Mouse (Mus musculus) mature B cell (primary cell): ENCODE results near the gene Fbxw4.
"Not testable (repeated sequence)": the region's sequence is repeated elsewhere in the genome, so short reads cannot be mapped to it uniquely, and the experiment has no call there.

Experiments used
- in situ Hi-C: fragments of 300-500 bp; cut with MboI; formaldehyde crosslinking; loops from 2 replicates; pipeline ENCODE4 v1.14.3; 2019

The Fbxw4 gene

DNA sequence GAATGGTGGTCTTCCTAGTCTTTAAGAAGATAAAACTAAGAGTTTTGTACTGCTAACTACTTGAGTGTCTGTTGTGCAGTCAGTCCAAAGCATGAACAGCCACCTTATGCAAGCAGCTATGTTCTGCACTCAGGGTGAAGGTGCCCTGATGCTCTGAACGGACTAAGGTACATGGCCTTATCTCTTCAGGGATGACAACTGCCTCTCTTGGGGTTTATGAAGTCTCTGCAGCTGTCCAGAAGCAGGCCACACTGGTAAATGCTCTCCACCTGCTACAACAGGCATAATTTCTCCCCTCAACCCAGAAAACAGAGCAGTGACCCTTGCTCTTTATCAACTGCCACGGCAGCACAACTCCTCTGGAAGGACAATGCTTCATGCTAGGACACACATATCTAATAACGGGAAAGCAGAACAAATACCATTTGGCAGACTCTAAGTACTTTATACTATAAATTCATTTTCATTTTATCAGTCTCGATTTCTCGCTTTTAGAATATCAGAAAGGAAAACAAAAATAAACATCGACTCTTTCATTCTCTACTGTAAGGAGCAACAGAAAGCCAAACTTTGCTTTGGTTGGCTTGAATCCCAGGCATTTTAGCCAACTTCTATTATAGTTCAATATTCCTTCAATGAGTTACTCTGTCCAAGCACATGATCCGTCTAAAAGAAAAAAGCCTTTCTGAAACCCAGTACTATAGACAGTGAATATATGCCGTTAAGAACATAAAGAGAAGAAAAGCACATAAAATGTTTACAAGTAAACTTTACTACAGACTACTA is 3.1 kb downstream of the Fbxw4 start:
- in situ Hi-C loops: no loop called here

DNA sequence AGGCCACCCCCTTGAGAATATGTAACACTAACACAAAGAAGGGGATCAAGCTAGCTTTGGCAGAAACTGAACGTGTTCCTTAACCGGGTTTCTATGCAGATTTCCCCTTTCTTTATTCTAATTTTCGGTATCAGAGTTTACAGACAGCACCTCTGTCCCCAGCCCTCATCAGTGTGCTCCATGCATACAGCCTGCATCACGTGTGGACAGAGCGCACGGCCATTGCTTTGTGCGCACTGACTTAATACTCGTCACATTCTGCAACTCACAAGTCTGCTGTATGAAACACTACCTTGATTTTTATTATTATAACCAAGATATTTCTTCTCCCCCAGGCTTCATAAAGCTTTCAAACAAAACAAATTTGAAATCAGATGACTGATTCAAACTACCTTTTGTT is 4.2 kb downstream of the Fbxw4 start:
- in situ Hi-C loops: no loop called here

DNA sequence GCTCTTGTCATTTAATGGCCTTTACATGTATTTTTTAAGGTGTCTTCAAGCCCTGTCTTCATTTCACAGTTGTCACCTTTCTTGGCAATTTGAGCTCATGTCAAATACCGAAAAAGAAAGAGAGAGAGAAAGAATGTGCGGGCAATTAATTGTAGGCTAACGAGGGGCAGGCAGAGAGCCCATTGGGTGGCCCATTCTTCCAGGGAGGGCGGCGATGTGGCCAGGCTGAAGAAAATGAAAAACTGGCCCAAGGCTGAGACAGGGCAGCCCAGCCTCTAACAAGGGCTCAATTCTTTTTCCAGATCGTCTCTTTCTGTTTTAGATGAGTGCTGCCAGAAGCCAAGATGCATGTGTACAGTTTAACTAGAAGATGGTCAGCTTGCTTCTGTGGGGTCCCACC is 6.1 kb downstream of the Fbxw4 start:
- in situ Hi-C loops: no loop called here

DNA sequence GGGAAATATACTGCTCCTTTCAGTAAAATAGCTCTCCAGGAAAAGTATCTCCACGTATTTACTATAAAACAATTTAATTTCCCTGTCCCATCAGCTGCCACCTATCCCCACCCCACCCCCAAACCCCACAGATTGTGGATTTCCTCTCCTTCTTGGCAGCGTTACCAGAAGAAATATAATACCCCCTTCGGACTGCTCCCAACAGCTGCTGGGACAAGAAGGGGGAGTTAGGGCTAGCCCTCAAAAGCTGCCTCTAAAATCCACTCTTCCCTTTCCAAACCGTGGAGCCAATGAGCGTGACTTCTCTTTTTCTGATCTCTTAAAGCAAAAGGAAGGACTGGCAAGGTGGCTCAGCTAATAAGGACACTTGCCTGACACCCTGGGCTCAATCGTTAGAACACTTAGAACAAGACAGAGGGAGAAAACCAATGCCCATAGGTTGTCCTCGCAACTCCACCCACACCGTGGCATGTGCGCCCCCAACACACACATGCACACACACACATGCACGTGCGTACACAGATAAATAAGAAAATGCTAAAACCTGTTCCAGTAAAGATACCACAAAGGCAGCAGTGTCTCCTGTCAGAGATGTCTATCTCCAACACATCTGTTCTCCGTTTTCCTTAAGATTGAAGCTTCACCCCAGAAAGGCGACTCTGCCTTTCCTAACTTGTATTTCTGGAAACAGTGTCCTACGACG is 7.7 kb downstream of the Fbxw4 start:
- in situ Hi-C loops: no loop called here

DNA sequence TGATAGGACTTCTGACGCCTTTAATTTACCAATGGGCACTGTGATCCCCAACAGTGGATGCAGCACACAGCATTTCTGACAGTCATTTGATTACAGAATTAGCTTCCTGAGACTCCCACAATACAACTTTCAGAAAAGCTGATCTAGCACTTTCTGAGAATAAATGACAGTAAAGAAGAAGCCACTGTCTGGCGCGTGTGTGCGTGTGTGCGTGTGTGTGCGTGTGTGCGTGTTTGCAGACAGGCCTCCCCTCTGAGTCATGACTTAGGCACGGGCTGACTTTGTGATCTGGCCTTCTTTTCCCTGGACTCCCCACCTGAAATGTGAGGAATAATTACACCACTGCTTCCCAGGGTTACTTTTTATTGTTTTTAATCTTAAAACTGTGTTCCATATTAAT is 8.6 kb downstream of the Fbxw4 start:
- in situ Hi-C loops: no loop called here

DNA sequence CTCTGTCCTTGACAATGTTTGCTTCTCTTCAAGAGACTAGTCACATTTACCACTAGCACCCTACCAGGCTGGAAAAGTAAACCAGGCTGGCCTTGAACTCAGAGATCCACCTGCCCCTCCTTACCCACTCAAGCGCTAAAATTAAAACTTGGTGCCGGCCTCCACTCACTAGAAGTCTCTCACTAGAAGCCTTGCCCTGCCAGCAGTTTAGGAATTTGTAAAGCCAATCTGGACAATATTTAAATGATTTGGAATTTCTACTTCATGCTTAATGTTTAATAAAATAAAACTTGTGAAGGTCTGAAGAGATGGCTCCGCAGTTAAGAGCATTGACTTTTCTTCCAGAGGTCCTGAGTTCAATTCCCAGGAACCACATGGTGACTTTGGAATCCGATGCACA is 10.3 kb downstream of the Fbxw4 start:
- in situ Hi-C loops: no loop called here

DNA sequence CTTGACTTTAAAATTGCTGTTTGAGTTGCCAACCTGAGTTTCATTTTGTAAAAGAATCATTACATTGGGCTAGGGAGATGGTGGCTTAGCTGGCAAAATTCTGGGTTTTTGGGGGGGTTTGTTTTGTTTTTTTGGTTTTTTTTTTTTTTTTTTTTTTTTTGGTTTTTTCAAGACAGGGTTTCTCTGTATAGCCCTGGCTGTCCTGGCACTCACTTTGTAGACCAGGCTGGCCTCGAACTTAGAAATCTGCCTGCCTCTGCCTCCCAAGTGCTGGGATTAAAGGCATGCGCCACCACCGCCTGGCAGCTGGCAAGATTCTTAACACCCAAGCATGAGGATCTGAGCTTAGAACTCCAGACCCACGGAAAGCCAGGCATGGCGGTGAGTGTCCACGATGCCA is 11.6 kb downstream of the Fbxw4 start:
- in situ Hi-C loops: not testable (repeated sequence)

DNA sequence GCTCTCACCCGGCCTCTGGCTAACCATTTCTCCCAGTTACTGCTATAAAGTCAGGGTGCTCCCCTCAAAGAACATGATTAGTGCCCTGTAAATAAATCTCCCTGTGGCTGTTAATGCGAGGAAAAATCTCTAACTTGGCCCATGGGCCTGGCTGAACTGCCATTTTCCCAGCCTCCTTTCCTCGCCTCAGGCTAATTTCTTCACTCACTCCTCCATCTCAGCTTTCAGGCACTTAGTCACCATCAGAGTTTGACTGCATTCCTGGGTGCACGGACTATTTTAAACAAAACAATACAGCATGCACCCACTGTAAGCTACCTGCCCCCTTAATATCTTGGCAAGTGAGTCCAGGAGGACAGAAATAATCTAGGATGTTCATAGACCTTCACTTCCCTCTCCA is 13.2 kb downstream of the Fbxw4 start:
- in situ Hi-C loops: no loop called here

DNA sequence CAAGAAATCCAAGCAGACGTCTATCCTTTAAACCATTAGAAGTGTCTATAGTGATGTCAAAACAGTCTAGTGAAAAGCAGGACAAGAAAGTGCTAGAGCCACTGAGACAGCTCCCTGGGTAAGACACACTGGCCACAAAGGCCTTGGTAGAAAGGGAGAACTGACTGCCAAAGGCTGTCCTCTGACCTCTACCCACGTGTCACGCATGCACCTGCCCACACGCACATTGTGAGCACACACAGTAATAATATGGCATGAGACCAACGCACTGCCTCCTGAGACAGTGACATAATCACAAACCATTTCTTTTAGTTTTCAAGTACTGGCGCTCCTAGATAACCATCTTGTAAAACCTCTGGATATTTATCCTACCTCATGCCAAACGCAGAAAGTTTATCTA is 19.4 kb downstream of the Fbxw4 start:
- in situ Hi-C loops: no loop called here

DNA sequence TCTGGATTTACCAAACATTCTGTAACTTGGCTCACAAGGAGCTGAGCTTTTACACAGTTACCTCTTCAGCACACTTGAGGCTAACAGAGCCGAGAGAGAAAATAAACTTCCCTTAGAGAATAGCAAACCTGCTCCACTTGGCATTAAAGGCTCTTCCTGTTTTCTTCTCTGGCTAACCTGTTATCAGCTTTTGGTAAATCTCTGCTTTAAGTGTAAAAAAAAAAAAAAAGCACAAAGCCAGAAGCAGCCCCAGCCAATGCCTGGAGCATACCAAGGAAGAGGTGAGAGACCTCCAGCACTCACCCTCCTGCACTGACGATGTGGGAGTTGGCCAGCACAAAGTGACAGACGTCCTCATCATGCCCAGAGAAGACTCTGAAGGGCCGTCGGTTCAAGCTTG is 24.2 kb downstream of the Fbxw4 start:
- in situ Hi-C loops: no loop called here

DNA sequence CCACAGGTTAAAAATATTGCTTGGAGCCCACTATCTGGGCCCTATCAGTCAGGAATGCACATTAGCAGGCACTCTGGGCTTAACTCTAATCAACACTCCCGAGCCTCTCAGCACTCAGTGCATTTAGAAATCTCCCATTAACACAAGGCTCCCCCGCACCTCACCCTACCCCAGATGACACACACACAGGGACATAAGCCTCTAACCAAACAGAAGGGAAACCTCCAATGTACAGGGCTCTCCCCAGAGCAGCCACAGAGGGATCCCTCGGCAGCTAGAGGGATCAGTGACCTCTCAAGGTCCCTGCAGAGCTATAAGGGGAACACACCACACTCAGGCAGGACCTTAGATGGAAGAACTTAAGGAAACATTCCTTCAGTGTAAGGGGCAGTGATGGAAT is 28.5 kb downstream of the Fbxw4 start:
- in situ Hi-C loops: no loop called here

DNA sequence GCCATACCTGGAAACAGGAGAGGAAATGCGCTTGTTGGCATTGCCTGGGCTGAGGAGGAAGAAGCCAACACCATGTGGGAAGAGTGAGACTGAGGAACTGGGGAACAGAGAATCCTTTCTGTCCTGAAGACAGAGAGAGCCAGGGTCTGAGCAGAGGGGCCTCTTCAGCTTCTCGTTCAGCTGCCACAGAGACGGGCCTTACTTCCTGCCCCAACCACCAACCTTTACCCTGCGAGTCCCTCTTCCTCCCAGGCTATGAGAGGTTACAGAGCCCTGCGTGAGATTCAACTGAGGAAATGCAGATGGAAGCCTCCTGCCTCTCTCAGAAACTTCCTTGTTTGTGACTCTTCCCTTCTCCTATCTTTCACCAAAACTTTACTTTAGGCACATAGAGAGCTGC is 29.2 kb downstream of the Fbxw4 start:
- in situ Hi-C loops: no loop called here

DNA sequence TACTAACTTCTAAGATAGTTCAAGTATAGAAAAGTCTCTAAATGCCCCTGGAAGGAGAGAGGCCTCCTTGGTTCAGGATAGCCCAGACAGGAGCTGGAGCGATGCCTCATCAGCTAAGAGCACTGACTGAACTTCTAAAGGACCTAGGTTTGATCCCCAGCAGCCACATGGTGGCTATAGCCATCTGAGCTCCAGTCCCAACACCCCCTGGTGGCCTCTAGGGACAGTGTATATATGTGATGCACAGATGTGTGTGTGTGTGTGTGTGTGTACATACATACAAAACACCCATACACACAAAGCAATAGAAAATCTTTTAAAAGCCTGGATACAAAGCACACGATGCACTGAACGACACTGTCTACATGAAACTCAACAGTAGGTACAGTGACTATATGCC is 30.9 kb downstream of the Fbxw4 start:
- in situ Hi-C loops: no loop called here

DNA sequence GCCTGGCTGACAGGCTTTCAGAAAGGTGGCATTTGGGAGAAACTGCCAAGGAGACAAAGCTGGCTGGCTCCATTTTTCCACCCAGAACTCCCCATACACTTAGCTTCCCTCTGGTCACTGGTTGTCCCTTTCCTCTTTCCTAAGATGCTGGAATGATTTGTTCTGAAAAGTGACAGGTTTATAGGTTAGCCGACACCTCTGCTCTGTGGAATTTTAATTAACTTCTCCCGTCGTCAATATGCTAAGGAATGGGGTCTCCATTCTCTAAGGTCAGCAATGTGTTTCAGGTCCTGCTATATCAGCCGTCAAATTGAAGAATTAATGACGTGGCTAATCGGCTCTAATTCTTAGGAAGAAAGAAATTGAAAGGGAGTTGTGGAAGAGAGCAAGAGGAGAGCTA is 31.5 kb downstream of the Fbxw4 start:
- in situ Hi-C loops: no loop called here

DNA sequence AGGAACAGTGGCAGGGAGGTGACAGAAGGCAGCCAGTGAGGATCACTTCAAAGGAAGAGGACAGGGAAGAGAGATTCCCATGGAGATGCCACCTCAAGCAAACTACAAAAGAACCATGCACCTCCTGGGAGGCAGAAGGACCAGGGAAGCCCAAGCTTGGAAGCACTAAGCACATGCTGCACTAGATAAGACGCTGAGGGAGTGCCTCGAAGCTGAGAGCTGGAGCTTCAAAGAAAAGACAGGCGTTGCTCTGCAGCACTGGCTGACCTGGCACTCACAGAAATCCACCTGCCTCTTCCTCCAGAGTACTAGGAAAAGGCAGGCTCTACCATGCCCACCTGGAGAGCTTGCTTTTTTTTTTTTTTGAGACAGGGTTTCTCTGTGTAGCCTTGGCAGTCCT is 33.1 kb downstream of the Fbxw4 start:
- in situ Hi-C loops: no loop called here

DNA sequence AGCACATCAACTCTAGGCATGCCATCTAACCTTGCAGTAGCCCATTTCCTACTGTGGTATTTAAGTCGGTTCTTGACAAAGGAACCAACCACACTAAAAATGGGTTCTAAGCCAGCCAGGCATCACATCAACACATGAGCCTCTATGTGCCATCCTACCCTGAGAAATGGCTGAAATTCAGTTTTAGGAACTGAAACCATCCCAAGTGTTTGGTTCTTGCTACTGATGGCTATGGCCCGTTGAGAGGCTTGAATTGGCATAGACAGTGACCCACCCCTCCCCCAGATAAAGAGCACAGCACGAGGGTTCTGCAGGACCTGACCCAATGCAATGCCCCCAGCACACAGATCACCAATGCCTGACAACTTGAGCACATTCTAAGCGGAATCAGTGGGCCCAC is 36.4 kb downstream of the Fbxw4 start:
- in situ Hi-C loops: no loop called here

DNA sequence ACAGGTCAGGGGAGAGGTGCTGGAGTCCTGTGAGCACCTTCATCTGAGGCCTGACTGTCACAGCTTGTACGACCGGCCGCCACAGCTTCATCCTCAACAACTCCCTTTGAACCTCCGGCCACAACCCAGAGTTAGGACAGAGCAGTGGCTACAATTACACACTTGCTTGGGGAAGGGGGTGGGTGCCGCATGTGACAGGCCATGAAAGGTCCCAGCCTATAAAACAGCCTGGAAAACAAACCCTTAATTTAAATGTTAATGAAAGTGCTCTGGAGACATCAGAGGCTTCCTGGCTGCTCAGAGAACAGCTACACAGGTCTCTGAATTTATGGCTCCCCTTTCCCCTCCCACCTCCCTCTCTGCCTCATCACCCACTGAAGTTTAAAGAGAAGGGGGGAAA is 38.0 kb downstream of the Fbxw4 start:
- in situ Hi-C loops: no loop called here

DNA sequence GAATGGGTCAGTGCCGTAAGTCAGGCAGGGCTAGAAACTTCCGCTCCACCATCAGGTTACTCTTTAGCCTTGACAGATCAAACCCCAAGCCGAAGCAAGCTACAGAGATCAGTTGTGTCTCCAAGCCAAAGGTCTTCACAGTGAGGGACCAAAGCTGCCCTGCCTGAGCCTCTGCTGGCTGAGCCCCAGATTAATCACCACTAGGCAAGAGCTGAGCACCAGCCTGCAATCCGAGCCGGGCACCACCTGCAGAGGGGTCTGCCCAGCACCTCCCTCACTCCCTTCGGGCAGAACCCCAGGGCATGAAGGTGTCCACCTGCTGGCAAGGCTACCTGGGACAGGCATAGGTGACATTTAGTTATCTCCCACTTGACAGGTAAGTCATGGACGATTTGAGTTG is 39.1 kb downstream of the Fbxw4 start:
- in situ Hi-C loops: no loop called here

DNA sequence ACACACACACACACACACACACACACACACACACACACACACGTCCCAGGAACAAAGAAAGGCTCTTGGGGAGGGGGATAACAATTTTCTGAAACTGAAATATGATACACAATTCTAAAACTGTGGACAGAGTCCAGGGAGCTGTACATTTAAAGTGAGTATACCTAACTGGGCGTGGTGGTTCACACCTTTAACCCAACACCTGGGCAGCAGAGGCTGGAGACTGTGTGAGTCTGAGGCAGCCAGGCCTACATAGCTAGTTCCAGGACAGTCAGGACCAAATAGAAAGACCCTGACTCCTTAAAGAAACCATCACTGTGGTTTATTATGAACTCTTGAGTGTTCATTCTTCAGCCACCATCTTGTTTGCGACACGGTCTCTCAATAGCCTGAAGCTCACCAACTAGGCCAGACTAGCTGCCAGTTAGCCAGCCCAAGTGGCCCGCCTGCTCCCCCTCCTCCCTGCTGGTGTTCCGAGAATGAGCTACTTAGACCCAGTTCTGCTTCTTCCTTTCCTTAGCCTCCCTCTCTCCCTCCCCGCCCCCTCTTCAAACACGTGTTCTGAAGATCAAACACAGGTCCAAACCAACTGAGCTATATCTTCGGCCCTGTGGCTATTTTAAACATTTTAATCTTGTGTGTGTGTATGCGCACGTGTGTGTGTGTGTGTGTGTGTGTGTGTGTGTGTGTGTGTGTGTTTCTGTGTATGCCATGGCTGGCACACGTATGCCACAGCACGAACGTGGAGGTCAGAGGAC is 40.2 kb downstream of the Fbxw4 start:
- in situ Hi-C loops: no loop called here

DNA sequence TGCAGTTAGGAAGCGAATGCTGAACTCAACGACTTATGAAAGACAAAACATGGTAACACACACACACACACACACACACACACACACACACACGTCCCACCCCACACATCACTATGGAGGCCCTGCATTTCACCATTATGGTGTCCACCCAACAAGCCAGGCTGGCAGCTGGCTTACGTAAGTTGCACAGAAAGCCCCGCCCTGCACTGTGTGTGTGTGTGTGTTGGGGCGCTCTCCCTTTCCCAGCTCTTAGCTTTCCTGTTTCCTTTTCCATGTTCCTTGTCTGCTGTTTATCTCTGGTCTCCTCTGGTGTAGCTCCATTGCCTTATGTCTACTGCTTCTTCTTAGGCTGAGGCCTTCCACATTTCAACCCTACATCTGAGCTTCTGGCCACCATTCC is 41.9 kb downstream of the Fbxw4 start:
- in situ Hi-C loops: no loop called here

DNA sequence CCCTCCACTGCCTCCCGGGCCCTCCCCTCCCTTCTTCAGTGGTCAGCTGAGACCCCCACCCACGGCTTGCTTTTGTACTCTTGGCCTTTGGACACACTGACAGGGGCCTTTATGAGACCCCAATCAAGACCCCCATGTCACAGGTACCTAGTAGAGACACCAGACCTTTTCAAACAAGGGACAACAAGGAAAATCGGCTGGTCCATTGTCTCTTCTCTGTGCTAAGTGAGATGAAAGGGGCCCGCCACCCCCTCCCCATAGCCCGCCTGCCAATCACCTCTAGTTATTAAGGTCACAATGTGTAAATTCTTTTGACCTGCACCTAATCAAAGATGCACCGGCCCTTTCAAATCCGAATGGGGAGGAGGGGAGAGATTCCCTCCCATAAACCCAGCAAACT is 43.4 kb downstream of the Fbxw4 start:
- in situ Hi-C loops: no loop called here

DNA sequence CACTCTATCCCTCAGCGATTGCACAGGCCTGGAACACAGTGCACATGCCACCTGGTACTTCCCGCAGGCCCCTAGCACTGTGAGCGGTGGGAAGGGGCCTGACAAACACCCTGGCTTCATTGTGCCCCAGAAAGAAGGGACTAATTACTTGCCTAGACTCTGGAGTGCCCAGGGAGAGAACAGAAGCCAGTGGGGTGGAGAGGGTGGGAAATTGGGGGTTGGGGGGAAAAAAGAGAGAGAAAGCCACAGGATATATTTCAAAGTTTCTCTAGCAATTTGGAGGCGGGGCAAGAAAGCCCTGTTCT is 43.9 kb downstream of the Fbxw4 start:
- in situ Hi-C loops: no loop called here
